Mouse (Mus musculus) small intestine, adult 2 months (tissue): ENCODE data around the gene Cdkl5. TPM values are rescaled to one million over a fixed set of nuclear protein-coding genes. Genes with fewer than 3 reads are reported as not detected.
A peak's percentile ranks its signal among the peaks of the same experiment; 100 is the strongest.

ENCODE experiments used
- H3K27ac ChIP-seq: fragments of 200-500 bp; 2 replicates; pipeline ENCODE4 v1.5.1; 2012; ENCODE audit warnings: low read depth, low read length, control low read depth, inconsistent platforms; ENCODE audit not compliant: insufficient read depth
- H3K27me3 ChIP-seq: fragments of 200-500 bp; 2 replicates; pipeline ENCODE4 v1.6.1; 2012; ENCODE audit warnings: mild to moderate bottlenecking, moderate library complexity, low read length, inconsistent platforms; ENCODE audit not compliant: control insufficient read depth, insufficient read depth
- H3K36me3 ChIP-seq: fragments of 200-500 bp; 2 replicates; pipeline ENCODE4 v1.6.1; 2012; ENCODE audit warnings: mild to moderate bottlenecking, low read length, control low read depth, inconsistent platforms; ENCODE audit not compliant: control insufficient read depth, insufficient read depth
- H3K4me1 ChIP-seq: fragments of 200-500 bp; 2 replicates; pipeline ENCODE4 v1.6.1; 2012; ENCODE audit warnings: low read length, inconsistent platforms, mixed read lengths; ENCODE audit not compliant: control insufficient read depth, insufficient read depth, insufficient read length
- H3K4me3 ChIP-seq: fragments of 200-500 bp; 2 replicates; pipeline ENCODE4 v1.5.1; 2012; ENCODE audit warnings: low read depth, mild to moderate bottlenecking, control low read depth, inconsistent platforms, low read length, moderate library complexity
- CTCF ChIP-seq: fragments of 200-500 bp; IDR thresholded peaks from 2 replicates; pipeline ENCODE4 v1.5.1; 2012; ENCODE audit warnings: low read depth, mild to moderate bottlenecking, control low read depth, inconsistent platforms, low read length, moderate library complexity, mixed read lengths; ENCODE audit not compliant: insufficient replicate concordance, insufficient read length; ENCODE audit errors: extremely low read depth
- POLR2A ChIP-seq: fragments of 200-500 bp; IDR thresholded peaks from 2 replicates; pipeline ENCODE4 v1.6.1; 2012; ENCODE audit warnings: low read depth, mild to moderate bottlenecking, control low read depth, inconsistent platforms, low read length, moderate library complexity
- whole genome bisulfite sequencing: fragments of 180-500 bp; shearing (Covaris S2); methylation state at CpG from one replicate; pipeline ENCODE4 v1.1.7; 2018; 5-methylcytosine and 5-hydroxymethylcytosine counted together
- polyA plus RNA-seq: library from polyadenylated mRNA; depleted of rRNA; stranded (reverse); fragments of >200 nt; gene quantifications from 2 replicates; pipeline ENCODE4 v1.2.3, GENCODE M21; 2012

The Cdkl5 gene
- polyA plus RNA-seq, 1 experiment: 0.20 TPM

GRCm38 (mm10) chrX:160958593-160959131 lies 35.8 kb downstream of the Cdkl5 start:
- TF ChIP-seq CTCF (no peak), POLR2A (no peak)
- H3K27me3 ChIP-seq: no peaks in the 10 kb centered on the region
- 64% methylated on average over 5 of the region's 5 CpGs for whole genome bisulfite sequencing
- no peak overlapping the region for H3K27ac ChIP-seq
- no peaks in the 10 kb centered on the region for H3K4me1 ChIP-seq
- H3K36me3 ChIP-seq: no peaks in the 10 kb centered on the region
- H3K4me3 ChIP-seq: no peak overlapping the region

DNA sequence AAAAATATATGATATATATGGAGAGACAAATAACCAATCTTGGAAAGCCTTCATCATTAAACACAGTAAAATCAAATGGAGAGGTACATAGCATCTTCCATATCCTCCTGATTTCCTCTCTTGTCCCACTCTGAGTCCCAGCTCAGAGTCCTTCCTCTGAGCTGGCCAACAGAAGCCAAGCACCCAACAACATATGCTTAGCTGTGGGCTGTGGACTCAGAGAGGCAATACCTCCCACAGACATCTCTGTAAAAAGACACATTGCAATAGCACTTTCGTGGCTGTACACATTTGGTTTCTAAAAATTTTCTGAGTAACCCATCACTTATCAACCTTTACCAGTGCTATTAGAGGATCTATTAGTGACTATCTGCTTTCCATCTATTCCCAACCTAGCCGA lies 44.9 kb downstream of the Cdkl5 start:
- 85% methylated on average over 2 of the region's 2 CpGs for WGBS
- no peak for TF ChIP-seq CTCF
- no peak for TF ChIP-seq POLR2A
- H3K27ac ChIP-seq: no peak overlapping the region
- no peaks in the 10 kb centered on the region for H3K27me3 ChIP-seq
- no peaks in the 10 kb centered on the region for H3K36me3 ChIP-seq
- H3K4me1 ChIP-seq: no peaks in the 10 kb centered on the region
- no peak overlapping the region for H3K4me3 ChIP-seq

DNA sequence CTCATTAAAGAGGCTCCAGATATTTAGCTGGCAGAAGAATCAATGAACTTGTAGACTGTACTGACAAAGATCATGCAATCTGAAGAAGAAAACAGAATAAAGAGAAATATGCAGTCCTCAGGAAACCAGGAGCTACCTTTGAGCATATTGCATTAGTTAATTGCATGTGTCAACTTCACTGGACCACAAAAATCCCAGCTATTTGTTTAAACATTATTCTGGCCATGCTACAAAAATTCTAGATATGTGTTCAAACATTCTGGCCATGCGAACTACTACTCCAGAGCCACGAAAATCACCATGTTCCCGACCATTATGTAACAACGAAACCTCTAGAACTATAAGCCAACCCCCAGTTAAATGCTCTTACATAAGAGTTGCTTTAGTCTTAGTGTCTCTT lies 49.8 kb downstream of the Cdkl5 start:
- Histone ChIP-seq H3K4me1 (no peaks in the 10 kb centered on the region), H3K27ac (no peak overlapping the region), H3K27me3 (no peaks in the 10 kb centered on the region), H3K36me3 (no peaks in the 10 kb centered on the region), H3K4me3 (no peak overlapping the region)
- TF ChIP-seq CTCF (no peak), POLR2A (no peak)
- WGBS: 72% methylated on average over 4 of the region's 4 CpGs

- H3K36me3 ChIP-seq: no peaks in the 10 kb centered on the region
- no peak overlapping the region for H3K27ac ChIP-seq
- 52% methylated on average over 1 of the region's 1 CpGs for WGBS
- H3K27me3 ChIP-seq: no peaks in the 10 kb centered on the region
- H3K4me1 ChIP-seq: no peaks in the 10 kb centered on the region
- no peak overlapping the region for H3K4me3 ChIP-seq
- TF ChIP-seq POLR2A (no peak), CTCF (peak; percentile 13; the same call in 1 of the 2 replicates)
These were observed 59.0 kb downstream of the Cdkl5 start for GRCm38 (mm10) chrX:160935541-160935940.

- Histone ChIP-seq H3K36me3 (no peaks in the 10 kb centered on the region), H3K4me3 (no peak overlapping the region), H3K27ac (no peak overlapping the region), H3K4me1 (no peaks in the 10 kb centered on the region), H3K27me3 (no peaks in the 10 kb centered on the region)
- no peak for TF ChIP-seq POLR2A
- TF ChIP-seq CTCF: no peak
These were observed 63.8 kb downstream of the Cdkl5 start for GRCm38 (mm10) chrX:160930656-160931055.

GRCm38 (mm10) chrX:160928870-160929269 lies 65.6 kb downstream of the Cdkl5 start:
- H3K36me3 ChIP-seq: no peaks in the 10 kb centered on the region
- TF ChIP-seq POLR2A: no peak
- no peak for TF ChIP-seq CTCF
- H3K4me3 ChIP-seq: no peak overlapping the region
- no peaks in the 10 kb centered on the region for H3K27me3 ChIP-seq
- no peak overlapping the region for H3K27ac ChIP-seq
- 36% methylated on average over 1 of the region's 1 CpGs for WGBS
- no peaks in the 10 kb centered on the region for H3K4me1 ChIP-seq

GRCm38 (mm10) chrX:160919022-160919637 lies 75.4 kb downstream of the Cdkl5 start:
- Histone ChIP-seq H3K4me3 (no peak overlapping the region), H3K4me1 (no peaks in the 10 kb centered on the region), H3K27me3 (no peaks in the 10 kb centered on the region), H3K27ac (no peak overlapping the region), H3K36me3 (no peaks in the 10 kb centered on the region)
- 89% methylated on average over 3 of the region's 3 CpGs for WGBS
- no peak for TF ChIP-seq CTCF
- no peak for TF ChIP-seq POLR2A

DNA sequence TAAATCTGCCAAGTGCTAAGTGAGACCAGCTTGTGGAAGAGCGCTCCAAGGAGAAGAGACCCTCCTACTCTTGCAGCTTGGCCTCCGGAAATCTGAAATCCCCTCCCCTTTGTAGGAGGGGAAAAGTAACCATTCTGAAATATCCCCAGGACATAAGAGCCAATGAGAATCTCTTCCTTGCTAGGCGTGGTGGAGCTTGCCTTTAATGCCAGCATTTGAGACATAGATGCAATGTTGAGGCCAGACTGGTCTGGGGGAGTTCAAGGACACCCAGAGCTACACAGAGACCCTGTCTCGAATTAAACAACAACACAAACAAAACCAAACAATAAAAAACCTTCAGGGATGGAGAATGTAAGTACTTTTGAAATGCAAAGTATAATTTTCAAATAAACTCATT lies 87.6 kb downstream of the Cdkl5 start, which contains the start of gene Gja6:
Gja6 (minus strand) TSS at position 101 of the 400 bp plus-strand sequence.
- Histone ChIP-seq H3K27me3 (no peaks in the 10 kb centered on the region), H3K4me3 (no peak within 1 kb of the TSS), H3K36me3 (no peaks in the 10 kb centered on the region), H3K4me1 (no peaks in the 10 kb centered on the region), H3K27ac (no peak within 1 kb of the TSS)
- no peak for TF ChIP-seq POLR2A
- no peak for TF ChIP-seq CTCF
- 77% methylated on average over 4 of the region's 4 CpGs for WGBS
